Mouse (Mus musculus) effector memory CD4-positive, alpha-beta T cell, adult 5 months (primary cell): ENCODE results near the gene 4931422A03Rik. TPM values are rescaled to one million over a fixed set of nuclear protein-coding genes. Genes with fewer than 3 reads are reported as not detected.

Experiments
- polyA plus RNA-seq: library from polyadenylated mRNA; unstranded; fragments of 100-300 nt; shearing (Covaris generic); gene quantifications from one replicate; pipeline ENCODE4 v1.2.1, GENCODE M21; 2017

Gene 4931422A03Rik
- polyA plus RNA-seq = 4.7 TPM

DNA sequence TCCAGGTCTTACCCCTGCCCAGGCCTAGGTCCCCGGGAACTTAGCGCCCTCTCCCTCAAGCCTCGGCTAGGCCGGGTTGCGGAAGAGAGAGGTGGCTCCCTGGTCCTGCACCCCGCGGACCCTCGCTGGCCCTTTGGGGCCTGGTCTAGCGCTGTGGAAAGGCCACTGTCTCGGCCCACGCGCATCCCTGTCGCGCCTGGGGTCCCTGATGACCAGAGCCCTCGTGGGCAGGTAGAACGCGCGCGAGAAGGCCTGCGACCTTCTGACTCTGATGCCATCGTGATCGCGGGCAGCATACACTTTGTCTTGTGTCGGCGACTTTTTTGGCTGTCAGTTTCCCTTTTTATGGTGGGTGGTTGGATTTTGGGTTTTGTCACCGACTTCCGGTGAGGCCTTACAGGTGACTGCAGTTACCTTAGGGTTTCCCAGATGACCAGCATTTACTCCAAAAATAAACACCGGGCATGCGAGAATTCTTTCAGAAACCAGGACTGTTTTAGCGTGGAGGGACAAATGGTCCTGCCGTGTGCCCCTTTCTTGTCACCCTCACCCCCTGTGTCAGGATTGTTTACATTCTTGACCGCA, at the start of gene 4931422A03Rik:
Gene 4931422A03Rik, minus strand, starts transcription at position 223 of the 585 bp plus-strand sequence.

DNA sequence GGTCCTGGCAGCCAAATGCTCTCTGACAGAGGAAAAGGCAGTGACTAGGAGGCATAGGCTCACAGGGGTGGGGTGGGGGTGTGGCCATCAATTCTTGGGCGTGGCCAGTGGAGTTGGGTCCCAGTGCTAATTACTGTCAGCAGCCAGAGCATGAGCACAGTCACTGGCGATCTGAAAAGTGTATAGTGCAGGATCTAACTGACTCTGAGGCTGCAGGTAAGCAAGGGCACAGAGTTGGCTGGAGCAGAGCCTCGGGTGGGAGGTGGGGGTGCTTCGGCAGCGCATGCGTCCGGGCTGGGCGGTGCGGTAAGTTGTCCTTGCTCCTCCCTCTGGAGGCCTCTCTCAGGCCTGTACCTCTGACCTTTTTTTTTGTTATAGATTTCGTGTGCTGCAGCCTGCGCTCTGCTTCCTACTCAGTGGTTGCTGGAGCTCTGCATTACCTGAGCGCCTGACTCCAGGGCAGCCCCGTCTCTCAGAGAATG, 41.6 kb upstream of the 4931422A03Rik start, which contains the start of gene Cd59b:
Gene Cd59b, plus strand, starts transcription at position 146 of the 482 bp plus-strand sequence.

DNA sequence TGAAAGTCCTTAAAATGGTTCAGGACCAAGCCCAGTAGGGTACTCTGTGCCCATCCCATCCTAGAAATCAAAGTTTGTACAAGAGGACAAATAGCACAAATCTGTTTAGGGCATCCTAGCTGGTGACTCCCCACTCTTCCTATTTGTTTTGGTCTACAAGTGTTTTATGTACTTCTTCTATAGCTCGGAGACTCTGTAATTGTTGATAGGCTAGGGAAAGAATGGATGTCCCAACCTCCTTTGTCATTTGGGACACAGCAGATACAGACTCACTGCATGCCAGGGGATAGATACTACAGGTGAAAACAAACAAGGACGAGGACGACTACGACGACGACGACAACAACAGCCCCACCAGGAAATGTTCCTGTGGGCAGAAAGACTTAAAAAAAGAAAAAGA, 40.3 kb upstream of the 4931422A03Rik start, which contains the start of gene Gm10799:
Gene Gm10799, minus strand, starts transcription at position 101 of the 400 bp plus-strand sequence.

DNA sequence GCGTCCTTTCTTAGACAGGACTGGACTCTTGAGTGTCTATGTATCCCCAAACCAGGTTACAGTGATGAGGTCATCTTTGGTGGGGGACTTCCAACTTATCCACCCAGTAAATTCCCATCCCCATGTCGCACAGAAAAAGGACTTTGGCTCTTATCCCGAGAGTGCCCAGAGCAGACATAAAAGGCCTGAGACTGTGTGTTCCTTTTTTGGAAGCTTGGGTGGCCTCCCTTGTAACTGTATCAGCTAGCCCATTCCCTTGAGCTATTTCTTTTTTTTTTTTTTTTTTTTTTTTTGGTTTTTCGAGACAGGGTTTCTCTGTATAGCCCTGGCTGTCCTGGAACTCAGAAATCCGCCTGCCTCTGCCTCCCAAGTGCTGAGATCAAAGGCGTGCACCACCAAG, 37.4 kb upstream of the 4931422A03Rik start, which contains the start of gene Gm10912:
Gene Gm10912, plus strand, starts transcription at position 301 of the 400 bp plus-strand sequence.

DNA sequence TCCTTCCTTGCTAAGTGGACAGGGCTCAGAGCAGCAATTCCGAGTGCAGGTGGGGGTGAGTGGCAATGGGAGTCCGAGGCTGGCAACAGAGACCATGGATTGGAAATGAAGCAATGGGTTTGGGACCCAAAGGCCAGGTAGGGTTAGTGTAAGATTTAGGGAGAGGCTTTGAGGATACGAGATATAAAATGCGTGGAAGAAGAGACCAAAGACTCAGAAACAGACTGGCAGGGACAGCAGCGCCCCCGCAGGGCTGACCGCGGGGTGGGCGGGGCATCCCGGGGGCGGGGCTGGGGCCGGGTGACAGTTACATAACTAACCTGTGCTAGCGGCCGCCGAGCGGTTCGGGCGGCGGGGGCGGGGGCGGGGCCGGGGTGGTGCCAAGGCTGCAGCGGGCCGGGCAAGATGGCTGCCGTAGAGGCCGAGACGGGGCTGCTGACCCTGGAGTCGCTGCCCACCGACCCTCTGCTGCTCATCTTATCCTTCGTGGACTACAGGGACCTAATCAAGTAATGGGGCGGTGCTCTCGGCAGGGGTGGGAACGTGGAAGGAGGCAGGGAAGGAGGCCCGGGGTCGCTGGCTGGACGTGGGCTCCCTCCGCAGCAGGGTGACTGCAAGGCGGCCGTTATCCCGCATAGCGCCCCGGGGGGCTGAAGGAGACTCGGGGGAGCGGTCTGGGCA, 563 bp downstream of the 4931422A03Rik start, which contains the start of gene Fbxo3:
Gene Fbxo3, plus strand, starts transcription at position 264 of the 681 bp plus-strand sequence.

DNA sequence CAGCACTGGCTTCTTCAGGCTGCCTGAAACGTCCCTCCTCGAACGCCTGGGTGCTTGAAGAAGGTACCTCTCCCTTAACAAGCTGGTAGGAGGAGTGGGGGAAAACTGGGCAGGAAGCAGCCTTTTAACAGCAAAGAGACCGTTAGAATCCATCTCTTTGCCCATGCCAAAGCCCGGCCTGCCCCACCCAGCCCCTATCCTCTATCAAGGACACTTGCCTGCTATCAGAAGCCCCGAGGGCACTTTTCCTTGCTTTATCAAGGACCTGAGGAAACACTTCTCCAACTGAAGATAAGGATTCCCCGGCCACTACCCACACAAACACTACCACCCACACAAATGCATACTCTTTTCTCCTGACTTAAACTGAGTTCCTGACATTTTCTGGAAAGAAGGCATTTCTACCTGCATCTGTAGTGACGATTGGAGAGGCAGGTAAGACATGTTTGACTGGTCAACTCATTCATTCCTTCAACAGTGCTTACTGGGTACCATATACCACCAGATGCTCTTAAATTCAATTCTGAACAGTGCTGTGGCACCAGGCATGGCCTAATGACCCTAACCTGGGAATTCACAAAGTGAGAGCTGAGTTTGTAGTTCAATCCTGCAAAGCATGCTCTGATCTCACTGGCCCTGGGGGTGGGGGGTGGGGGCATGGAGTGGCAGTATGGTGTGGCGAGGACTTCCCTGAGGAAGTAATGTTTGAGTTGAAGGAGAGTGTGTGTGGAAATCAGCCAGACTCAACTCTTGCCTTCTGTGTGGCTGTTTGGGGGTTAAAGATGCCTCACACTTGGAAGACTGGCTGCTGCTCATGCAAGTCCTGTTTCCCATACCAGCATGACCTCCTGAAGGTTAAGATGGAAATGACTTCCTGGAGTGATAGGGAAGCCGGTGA, 70.3 kb downstream of the 4931422A03Rik start, which contains the start of gene Lmo2:
Gene Lmo2, plus strand, starts transcription at position 338 of the 898 bp plus-strand sequence.

Other genes with a start within 250 kb of the 4931422A03Rik start
- 219 TPM for gene Caprin1, start 230.7 kb downstream of the 4931422A03Rik start, polyA plus RNA-seq
- gene Lmo2, start 70.4 kb downstream of the 4931422A03Rik start, polyA plus RNA-seq = not detected
- 38.5 TPM for gene Fbxo3, start 640 bp downstream of the 4931422A03Rik start, polyA plus RNA-seq
- 0.22 TPM for gene Gm10912, start 37.5 kb upstream of the 4931422A03Rik start, polyA plus RNA-seq
- not detected for gene Gm10799, start 40.2 kb upstream of the 4931422A03Rik start, polyA plus RNA-seq
- not detected for gene Cd59b, start 41.5 kb upstream of the 4931422A03Rik start, polyA plus RNA-seq
- not detected for gene Cd59a, start 67.4 kb upstream of the 4931422A03Rik start, polyA plus RNA-seq
- not detected for gene A930018P22Rik, start 94.4 kb upstream of the 4931422A03Rik start, polyA plus RNA-seq